Mouse (Mus musculus): Measurements from ENCODE around the gene Ten1. TPM values are rescaled to one million over a fixed set of nuclear protein-coding genes. Genes with fewer than 3 reads are reported as not detected.

The Ten1 gene
- polyA plus RNA-seq, 1 experiment, result 70.4 TPM

DNA sequence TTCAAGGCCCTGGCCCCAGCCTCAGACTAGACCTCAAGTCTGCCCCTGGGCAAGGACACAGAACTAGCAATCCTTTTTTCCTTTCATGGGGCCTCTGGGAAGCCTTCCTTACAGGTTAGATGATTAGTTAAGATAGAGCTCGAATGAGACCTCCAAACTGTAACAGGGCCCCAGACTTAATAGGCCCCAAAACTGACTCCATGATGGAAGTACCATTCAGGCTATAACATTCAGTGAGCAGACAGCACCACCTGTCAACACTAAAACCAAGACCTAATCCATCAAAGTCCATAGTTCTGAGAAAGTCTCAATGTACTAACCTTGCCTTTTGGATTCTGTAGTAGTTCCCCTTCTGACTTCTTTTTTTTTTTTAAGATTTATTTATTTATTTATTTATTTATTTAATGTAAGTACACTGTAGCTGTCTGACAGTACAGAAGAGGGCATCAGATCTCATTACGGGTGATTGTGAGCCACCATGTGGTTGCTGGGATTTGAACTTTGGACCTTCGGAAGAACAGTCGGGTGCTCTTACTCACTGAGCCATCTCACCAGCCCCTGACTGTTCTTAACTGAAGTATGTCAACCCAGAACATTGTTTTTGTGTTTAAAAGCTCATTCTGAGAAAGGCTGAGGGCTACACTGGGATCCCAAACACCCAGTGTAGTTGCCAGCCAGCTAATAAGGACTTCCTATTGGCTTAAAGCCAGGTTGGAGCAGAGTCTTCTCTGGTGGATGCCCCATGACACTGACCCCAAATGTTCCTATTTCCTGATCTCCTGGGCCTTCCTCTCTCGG, 28.5 kb upstream of the Ten1 start:
- H3K4me1 ChIP-seq (ENCODE audit: control insufficient read depth, insufficient read depth, low read length), result peaks cover 17% of the 10 kb centered on the region
- H3K4me3 ChIP-seq (ENCODE audit: insufficient read depth, low read length), result no peak overlapping the region
- no peak for TF ChIP-seq CTCF (IDR thresholded peaks at IDR 0.05; ENCODE audit: low read depth, low read length)
- no peak for TF ChIP-seq POLR2A (IDR thresholded peaks at IDR 0.05; ENCODE audit: borderline replicate concordance, low read depth, low read length)
- H3K27ac ChIP-seq (ENCODE audit: insufficient read depth, low read depth, low read length), result no peak overlapping the region

DNA sequence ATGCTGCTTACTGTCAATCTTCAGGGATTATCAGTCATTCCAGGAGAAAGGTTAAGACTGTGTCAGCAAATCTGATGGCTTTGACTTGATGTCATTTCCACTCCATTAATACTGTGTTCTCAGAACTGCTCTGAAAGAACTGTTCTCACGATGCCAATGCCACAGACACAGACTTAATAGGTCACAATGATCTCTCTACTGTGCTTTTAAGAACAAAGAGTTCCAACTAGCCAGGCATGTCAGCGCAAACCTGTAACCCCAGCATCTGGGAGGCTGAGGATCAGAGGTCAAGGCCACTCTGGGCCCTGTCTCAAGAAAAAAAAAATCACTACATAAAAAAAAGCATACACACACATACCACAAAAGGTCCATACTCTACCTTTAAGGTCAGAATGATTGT, 26.7 kb upstream of the Ten1 start:
- H3K4me3 ChIP-seq (ENCODE audit: insufficient read depth, low read length), result no peak overlapping the region
- H3K4me1 ChIP-seq (ENCODE audit: control insufficient read depth, insufficient read depth, low read length), result peaks cover 16% of the 10 kb centered on the region
- no peak overlapping the region for H3K27ac ChIP-seq (ENCODE audit: insufficient read depth, low read depth, low read length)
- TF ChIP-seq POLR2A (IDR thresholded peaks at IDR 0.05; ENCODE audit: borderline replicate concordance, low read depth, low read length) (no peak), CTCF (IDR thresholded peaks at IDR 0.05; ENCODE audit: low read depth, low read length) (no peak)

DNA sequence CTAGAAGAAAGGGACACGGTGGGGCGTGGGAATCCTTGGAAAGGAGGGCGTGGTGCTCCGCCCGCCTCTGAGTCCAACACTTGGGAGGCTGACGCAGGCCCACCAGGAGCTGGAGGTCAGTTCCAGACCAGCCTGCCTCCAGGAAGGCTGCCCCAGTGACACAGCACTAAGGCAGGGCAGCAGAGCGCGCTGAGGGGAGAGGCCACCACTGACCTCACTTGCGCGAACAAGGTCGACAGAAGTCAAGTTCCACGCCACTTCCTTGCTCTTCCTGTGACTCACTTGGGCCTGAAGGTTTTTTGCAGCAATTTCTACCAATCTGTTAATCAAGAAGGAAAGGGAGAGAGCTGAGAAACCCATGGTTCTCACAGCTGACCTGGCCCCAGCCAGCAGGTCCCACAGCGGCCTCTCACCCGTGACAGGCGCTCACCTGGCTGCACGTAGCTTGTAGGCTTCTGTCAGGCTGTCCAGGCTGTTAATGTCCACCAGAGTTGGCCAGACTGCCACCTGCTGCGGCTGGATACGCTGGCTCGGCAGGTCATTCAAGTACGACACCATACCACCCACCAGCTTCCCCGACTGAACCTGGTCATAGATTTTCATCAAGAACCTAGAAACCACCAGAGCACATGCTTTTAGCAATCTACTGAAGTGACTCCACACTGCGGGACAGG, 23.7 kb upstream of the Ten1 start:
- Histone ChIP-seq H3K4me3 (ENCODE audit: insufficient read depth, low read length) (no peak overlapping the region), H3K4me1 (ENCODE audit: control insufficient read depth, insufficient read depth, low read length) (peaks cover 10% of the 10 kb centered on the region), H3K27ac (ENCODE audit: insufficient read depth, low read depth, low read length) (no peak overlapping the region)
- TF ChIP-seq CTCF (IDR thresholded peaks at IDR 0.05; ENCODE audit: low read depth, low read length) (no peak), POLR2A (IDR thresholded peaks at IDR 0.05; ENCODE audit: borderline replicate concordance, low read depth, low read length) (no peak)

DNA sequence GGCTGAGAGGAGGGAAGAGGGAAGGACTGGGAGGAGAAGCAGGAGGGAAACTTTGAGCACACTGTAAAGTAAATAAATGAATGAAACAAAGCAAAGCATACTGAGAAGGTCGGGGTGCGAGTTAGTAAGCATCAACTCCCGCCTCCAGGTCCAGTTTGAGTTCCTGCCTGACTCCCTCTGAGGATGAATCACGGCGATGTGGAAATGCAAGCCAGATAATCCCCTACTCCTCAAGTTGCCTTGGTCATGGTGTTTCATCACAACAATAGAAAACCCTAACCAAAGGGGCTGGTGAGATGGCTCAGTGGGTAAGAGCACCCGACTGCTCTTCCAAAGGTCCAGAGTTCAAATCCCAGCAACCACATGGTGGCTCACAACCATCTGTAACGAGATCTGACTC, 22.6 kb upstream of the Ten1 start:
- no peak overlapping the region for H3K4me3 ChIP-seq (ENCODE audit: insufficient read depth, low read length)
- H3K4me1 ChIP-seq (ENCODE audit: control insufficient read depth, insufficient read depth, low read length), result peaks cover 1% of the 10 kb centered on the region
- H3K27ac ChIP-seq (ENCODE audit: insufficient read depth, low read depth, low read length), result no peak overlapping the region
- no peak for TF ChIP-seq POLR2A (IDR thresholded peaks at IDR 0.05; ENCODE audit: borderline replicate concordance, low read depth, low read length)

DNA sequence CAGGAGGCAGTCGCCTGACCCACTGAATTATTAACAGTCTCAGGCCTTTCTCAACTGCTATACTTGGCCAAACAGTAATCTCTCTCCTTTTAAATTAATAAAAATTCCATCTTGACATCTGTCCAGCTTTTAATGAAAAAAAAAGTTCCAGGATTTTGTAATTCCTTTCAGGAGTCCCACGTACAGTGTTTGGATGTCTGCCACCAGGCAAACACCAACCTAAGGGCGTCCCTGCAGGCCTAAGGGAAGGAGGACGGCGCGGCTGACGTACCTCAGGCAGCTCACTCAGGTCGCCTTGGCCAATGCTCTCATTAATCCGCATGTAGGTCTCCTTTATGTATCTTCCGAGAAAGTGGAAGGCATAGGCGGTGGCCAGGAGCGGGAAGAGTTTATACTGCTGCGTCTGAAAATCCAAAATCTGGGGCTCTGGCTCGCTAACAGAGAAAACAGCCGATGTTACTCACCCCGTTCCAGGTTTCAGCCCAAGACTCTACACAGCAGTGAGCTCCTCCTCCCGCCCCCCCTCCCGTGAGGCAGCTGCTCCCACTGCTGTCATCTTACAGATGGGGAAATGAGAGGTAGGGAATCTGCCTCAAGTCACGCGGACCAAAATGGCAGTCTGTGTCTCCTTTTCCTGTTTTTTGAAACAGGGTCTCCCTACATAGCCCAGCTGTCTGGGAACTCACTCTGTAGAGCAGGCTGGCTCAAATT, 20.1 kb upstream of the Ten1 start:
- TF ChIP-seq CTCF (IDR thresholded peaks at IDR 0.05; ENCODE audit: low read depth, low read length) (no peak), POLR2A (IDR thresholded peaks at IDR 0.05; ENCODE audit: borderline replicate concordance, low read depth, low read length) (no peak)
- Histone ChIP-seq H3K4me3 (ENCODE audit: insufficient read depth, low read length) (no peak overlapping the region), H3K27ac (ENCODE audit: insufficient read depth, low read depth, low read length) (no peak overlapping the region), H3K4me1 (ENCODE audit: control insufficient read depth, insufficient read depth, low read length) (no peaks in the 10 kb centered on the region)

DNA sequence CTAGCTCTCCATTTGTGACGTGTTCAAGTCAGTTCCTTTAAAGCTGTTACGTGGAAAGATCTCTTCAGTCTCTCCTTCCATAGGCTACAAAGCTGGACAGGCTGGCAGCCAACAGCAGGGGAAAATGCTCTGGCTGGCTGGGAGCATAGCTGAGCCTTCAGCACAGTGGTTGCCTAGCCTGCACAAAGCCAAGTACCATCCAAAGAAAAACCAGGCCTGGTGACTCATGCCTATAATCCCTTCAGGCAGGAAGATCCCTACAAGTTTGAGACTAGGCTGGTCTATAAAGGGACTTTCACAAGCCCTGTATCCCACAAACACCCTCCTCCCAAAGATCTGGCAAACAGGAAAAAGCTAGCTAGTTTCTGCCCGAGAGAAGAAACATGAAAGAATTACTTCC, 12.8 kb upstream of the Ten1 start:
- no peak overlapping the region for H3K4me3 ChIP-seq (ENCODE audit: insufficient read depth, low read length)
- TF ChIP-seq CTCF (IDR thresholded peaks at IDR 0.05; ENCODE audit: low read depth, low read length), result no peak
- TF ChIP-seq POLR2A (IDR thresholded peaks at IDR 0.05; ENCODE audit: borderline replicate concordance, low read depth, low read length), result no peak
- no peaks in the 10 kb centered on the region for H3K4me1 ChIP-seq (ENCODE audit: control insufficient read depth, insufficient read depth, low read length)
- H3K27ac ChIP-seq (ENCODE audit: insufficient read depth, low read depth, low read length), result no peak overlapping the region

DNA sequence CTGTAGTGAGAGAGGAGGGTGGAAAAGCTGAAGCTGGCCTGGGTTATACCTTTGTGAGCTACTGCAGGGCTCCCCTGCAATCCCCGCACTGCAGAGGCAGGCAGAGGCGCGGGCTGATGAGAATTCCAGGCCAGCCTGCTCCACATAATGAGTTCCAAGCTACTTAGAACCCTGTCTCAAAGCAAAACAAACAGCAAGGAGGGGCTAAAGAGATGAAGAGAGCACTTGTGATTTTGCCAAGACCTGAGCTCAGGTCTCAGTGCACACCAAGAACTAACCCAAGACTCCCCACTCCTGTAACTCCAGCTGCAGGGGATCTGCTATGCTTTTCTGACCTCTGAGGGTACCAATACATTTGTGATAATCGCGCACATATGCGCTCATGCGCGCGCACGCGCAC, 12.3 kb upstream of the Ten1 start:
- no peaks in the 10 kb centered on the region for H3K4me1 ChIP-seq (ENCODE audit: control insufficient read depth, insufficient read depth, low read length)
- no peak overlapping the region for H3K4me3 ChIP-seq (ENCODE audit: insufficient read depth, low read length)
- TF ChIP-seq POLR2A (IDR thresholded peaks at IDR 0.05; ENCODE audit: borderline replicate concordance, low read depth, low read length), result no peak
- TF ChIP-seq CTCF (IDR thresholded peaks at IDR 0.05; ENCODE audit: low read depth, low read length), result no peak
- H3K27ac ChIP-seq (ENCODE audit: insufficient read depth, low read depth, low read length), result no peak overlapping the region

DNA sequence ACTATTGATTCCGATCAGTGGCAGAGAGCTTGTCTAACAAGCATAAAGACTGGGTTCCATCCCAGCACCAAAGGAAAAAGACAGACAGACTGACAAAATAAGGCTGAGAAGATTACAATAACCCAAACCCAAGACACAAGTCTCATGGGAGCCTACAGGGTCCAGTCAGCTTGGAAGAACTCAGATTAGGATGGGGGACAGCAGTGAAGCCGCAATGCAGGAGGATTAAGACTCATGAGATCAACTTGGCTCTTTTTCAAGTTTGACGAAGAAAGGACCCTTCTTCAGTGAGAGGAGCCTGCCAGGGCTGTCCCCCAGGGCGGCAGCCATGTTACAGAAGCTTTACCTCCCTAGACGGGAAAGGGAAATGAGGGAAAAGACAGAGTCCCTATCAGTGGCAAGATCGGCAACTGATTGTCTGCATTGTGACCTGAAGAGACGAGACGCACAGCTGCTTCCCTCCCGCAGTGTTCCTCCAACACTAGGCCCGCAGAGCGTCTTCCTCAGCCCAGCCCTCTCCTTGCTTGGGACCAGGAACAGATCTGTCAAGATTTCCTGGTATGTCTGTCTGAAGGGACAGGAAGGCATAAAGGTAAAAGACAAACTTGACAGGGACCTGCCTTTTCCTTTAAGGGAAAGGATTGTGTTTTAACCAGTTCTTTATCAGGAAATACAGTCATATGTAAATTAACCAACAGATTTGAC, 11.3 kb upstream of the Ten1 start:
- TF ChIP-seq CTCF (IDR thresholded peaks at IDR 0.05; ENCODE audit: low read depth, low read length) (no peak), POLR2A (IDR thresholded peaks at IDR 0.05; ENCODE audit: borderline replicate concordance, low read depth, low read length) (no peak)
- Histone ChIP-seq H3K4me1 (ENCODE audit: control insufficient read depth, insufficient read depth, low read length) (no peaks in the 10 kb centered on the region), H3K27ac (ENCODE audit: insufficient read depth, low read depth, low read length) (no peak overlapping the region), H3K4me3 (ENCODE audit: insufficient read depth, low read length) (no peak overlapping the region)

DNA sequence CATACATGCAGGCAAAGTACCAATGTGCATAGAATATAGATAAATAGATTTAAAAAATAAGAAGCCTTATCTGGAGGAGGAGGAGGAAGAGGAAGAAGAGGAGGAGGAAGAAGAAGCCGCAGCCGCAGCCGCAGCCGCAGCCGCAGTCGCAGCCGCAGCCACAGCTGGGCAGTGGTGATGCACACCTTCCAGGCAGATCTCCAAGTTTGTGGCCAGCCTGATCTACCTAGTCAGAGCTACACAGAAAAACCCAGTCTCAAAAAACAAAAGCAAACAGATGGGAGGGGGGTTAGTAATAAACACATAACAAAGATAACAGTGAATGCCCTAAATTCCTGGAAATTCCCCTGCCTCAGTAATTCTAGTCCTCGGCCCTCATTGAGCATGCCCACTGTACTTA, 4.0 kb upstream of the Ten1 start:
- H3K4me3 ChIP-seq (ENCODE audit: insufficient read depth, low read length), result no peak overlapping the region
- H3K27ac ChIP-seq (ENCODE audit: insufficient read depth, low read depth, low read length), result no peak overlapping the region; the same call in 1 of the 2 replicates

More for the DNA sequence above, 4.0 kb upstream of the Ten1 start:
- TF ChIP-seq POLR2A (IDR thresholded peaks at IDR 0.05; ENCODE audit: borderline replicate concordance, low read depth, low read length) (no peak), CTCF (IDR thresholded peaks at IDR 0.05; ENCODE audit: low read depth, low read length) (no peak)
- H3K4me1 ChIP-seq (ENCODE audit: control insufficient read depth, insufficient read depth, low read length), result peaks cover 23% of the 10 kb centered on the region

Measured in bone marrow macrophage, adult 2 months (primary cell).